Mouse (Mus musculus): ENCODE results near the gene Sap30. TPM values are rescaled to one million over a fixed set of nuclear protein-coding genes. Genes with fewer than 3 reads are reported as not detected.
"Not testable (repeated sequence)": the region's sequence is repeated elsewhere in the genome, so short reads cannot be mapped to it uniquely, and the experiment has no call there.

Gene Sap30
- 10 to 100 TPM; 11.9 to 14.4 TPM for total RNA-seq (2021)
- long read RNA-seq, experiment 1, transcript Sap30-201 (4 exons, 1,178 nt): major isoform, 13 of 15 reads
- long read RNA-seq, experiment 1, partial matches to known transcripts: 1 of 15 reads
- long read RNA-seq, experiment 1, other reads (novel, unspliced or antisense): 1 of 15 reads
- long read RNA-seq, experiment 2, transcript Sap30-201 (4 exons, 1,178 nt): major isoform, 19 of 19 reads
- long read RNA-seq, experiment 2, partial matches to known transcripts: 0 of 19 reads
- long read RNA-seq, experiment 2, other reads (novel, unspliced or antisense): 0 of 19 reads

- peak; percentile 96 to 97 for DNase-seq (ENCODE audit: low spot score in 2 of 2)
These were observed at the start of gene Sap30 for GRCm38 (mm10) chr8:57487441-57488155. Sap30 (minus strand) TSS chr8:57487860.

DNA sequence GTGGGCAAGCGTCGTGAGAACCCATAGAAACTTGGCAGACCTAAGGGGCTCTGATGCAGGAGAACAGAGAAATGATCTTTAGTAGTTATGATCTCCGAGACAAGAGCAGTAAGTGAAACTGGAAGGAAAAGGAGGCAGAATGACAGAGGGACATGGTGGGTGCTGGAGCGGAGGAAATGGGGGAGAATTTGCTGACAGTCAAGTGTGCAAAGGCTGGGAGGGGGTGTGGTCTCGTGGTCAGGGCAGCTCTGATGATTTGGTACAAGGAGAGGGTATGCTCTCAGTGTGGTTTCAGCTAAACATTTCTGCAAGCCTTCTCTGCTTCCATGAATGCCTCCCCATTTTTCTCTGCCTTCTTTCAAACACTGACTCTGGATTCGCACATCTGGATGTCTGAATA is 48.5 kb upstream of the Sap30 start:
- no peak for DNase-seq (ENCODE audit: low spot score in 2 of 2)

DNA sequence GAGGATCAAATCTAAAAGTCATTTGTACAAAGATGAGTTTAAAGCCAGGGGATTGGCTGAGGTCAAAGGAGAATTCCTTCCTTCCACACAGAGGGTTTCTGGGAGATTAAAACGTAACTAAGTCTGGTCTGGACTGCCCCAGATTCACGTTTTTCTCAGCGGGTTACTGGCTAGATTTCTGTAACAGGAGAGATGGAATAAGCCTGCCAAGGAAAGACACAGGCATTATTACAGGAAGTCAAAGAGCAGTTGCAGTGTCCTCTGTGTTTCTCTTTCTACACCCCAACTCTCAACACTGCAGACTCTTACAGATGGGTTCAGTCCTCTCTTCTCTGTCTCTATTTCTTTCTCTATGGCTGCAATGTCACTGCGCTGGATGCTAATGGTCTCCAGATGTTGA is 46.8 kb upstream of the Sap30 start:
- DNase-seq (ENCODE audit: low spot score in 2 of 2): no peak

GRCm38 (mm10) chr8:57533106-57533505 is 45.4 kb upstream of the Sap30 start:
- DNase-seq (ENCODE audit: low spot score in 2 of 2): no peak

GRCm38 (mm10) chr8:57532223-57532622 is 44.6 kb upstream of the Sap30 start:
- DNase-seq (ENCODE audit: low spot score in 2 of 2): no peak

GRCm38 (mm10) chr8:57530666-57531349 is 43.1 kb upstream of the Sap30 start:
- peak; percentile 79 to 81 for DNase-seq (ENCODE audit: low spot score in 2 of 2)

- DNase-seq (ENCODE audit: low spot score in 2 of 2): no peak
These were observed 42.6 kb upstream of the Sap30 start for GRCm38 (mm10) chr8:57530238-57530637.

DNA sequence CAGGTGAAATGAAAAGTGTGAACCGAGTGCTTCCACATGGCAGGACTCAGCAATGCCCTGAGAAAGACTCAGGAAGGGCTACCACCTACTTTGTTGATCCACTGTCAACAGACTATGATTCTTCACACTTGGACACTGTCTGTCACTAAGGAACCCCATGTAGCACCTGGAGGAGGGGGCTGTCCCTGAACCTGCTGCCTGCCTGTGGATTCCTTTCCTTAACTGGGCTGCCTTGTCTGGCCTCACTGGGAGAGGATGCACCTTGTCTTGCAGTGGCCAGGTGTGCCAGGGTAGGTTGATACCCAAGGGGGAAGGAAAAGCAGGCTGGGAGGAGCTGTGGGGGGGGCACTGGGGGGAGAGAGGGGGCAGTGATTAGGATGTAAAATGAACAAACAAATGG is 40.4 kb upstream of the Sap30 start:
- no peak for DNase-seq (ENCODE audit: low spot score in 2 of 2)

- DNase-seq (ENCODE audit: low spot score in 2 of 2): no peak
These were observed 32.6 kb upstream of the Sap30 start for GRCm38 (mm10) chr8:57520186-57520786.

DNA sequence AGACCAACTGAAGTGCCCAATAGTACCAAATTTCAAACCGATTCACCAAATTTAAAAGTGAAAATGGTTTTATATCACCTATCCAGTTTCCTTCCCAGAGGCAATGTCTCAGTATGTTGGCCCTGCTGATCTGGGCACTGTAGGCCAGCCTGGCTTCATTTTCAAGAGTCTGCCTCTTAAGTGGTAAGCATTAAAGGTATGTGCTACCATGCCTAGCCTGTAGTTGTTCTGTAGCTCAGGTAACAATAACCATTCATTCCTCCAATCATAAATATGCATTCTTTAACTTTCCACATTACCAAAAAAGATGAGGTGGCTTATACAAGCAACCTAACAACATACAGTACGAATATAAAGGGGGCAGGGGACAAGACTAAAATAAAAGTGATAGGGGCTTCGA is 30.1 kb upstream of the Sap30 start:
- DNase-seq (ENCODE audit: low spot score in 2 of 2): no peak

- not testable (repeated sequence) for DNase-seq (ENCODE audit: low spot score in 2 of 2)
These were observed 29.0 kb upstream of the Sap30 start for GRCm38 (mm10) chr8:57516685-57517084.

DNA sequence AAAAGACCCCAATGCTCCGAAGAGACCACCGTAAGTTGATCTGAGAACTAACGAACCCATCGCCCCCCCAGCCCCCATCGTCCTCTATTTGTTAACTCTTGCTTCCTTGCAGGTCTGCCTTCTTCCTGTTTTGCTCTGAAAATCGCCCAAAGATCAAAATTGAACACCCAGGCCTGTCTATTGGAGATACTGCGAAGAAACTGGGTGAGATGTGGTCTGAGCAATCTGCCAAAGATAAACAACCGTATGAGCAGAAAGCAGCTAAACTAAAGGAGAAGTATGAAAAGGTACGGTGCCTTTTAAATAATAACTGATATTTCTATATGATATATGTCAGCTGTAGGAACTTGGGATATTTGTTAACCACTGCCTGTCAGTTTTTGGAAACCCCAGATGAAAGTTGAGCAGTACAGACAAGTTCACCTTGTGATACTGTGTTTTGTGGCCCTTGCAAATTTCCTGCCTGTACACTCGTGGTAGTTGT is 25.6 kb upstream of the Sap30 start:
- not testable (repeated sequence) for DNase-seq (ENCODE audit: low spot score in 2 of 2)

DNA sequence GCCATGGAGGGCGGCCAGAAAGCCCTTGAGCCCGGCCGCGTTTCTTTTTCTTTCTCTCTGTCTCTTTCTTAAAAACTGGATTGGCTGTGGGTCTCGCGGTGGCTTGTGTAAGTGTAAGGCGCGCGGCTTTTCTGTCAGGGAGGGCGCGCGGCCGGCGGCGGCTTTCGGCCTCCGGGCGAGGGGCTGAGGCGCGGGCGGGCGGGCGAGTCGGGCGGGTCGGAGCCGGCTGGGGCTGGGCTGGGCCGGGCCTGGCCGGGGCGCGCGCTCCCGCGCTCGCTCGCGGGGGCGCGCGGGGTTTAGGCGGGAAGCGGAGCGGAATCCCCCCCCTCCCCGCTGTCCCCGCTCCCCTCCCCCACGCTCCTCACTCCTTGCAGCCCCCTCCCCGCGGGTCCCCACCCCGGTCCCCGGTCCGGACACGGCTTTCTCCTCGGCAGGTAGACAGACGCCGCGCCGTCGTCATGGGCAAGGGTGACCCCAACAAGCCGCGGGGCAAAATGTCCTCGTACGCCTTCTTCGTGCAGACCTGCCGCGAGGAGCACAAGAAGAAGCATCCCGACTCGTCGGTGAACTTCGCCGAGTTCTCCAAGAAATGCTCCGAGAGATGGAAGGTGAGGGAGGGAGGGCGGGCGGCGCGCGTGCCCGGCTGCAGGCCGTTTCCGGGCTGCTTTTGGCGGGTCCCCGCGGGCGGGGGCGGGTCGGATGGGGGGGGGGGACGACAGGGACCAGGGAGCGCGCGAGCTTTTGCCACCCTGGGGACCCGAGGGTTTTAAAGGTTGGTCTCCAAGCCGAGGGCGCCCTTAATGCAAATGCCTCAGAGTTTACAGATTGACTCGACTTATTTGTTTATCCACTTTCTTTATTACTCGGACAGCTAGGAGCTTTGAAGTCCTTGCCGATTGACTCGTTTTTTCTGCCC is 24.7 kb upstream of the Sap30 start:
- DNase-seq (ENCODE audit: low spot score in 2 of 2): peak; percentile 32 to 46

DNA sequence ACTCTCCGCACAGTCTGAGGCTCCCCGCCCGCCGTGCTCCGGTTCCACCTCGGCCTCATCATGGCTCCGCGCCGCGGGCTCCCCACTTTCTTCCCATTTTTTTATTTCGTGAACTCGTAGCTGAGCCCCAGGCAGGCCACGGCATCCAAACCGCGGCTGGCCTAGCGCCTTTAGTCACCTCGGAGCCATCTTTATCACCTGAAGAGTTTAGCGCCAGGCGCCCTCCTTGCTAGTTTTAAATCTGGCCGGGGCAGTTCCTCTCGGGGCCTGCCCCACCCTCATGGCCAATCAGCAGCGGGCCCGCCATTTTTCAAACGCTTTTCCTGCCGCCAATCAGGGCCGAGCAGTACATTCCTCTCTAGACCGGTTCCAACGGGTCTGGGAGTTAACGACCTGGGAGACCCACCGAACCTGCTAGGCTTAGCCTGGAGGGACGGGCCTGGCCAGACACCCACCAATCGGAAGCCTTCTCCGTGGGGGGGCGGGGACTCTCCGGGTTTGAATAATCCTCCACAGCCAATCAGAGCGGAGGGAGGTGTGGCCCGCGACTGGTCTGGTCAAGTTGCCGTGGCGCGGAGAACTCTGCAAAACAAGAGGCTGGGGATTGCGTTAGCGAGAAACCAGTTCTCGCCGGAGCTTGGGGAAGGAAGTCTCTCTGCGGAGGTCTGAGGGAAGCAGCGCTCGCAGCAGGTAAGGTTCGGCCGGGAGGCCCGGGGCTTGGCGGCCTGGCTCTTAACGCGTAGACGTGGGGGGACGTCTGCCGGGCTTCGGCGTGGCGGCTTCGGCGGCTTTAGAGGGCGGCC is 23.9 kb upstream of the Sap30 start, which contains the start of gene Hmgb2:
Gene Hmgb2 (plus strand): TSS at position 592 of the 803 bp plus-strand sequence.
- peak; percentile 96 to 98 for DNase-seq (ENCODE audit: low spot score in 2 of 2)

GRCm38 (mm10) chr8:57510791-57511315 is 23.2 kb upstream of the Sap30 start:
- DNase-seq (ENCODE audit: low spot score in 2 of 2): no peak

- DNase-seq (ENCODE audit: low spot score in 2 of 2): no peak
These were observed 21.0 kb upstream of the Sap30 start for GRCm38 (mm10) chr8:57508657-57509056.

DNA sequence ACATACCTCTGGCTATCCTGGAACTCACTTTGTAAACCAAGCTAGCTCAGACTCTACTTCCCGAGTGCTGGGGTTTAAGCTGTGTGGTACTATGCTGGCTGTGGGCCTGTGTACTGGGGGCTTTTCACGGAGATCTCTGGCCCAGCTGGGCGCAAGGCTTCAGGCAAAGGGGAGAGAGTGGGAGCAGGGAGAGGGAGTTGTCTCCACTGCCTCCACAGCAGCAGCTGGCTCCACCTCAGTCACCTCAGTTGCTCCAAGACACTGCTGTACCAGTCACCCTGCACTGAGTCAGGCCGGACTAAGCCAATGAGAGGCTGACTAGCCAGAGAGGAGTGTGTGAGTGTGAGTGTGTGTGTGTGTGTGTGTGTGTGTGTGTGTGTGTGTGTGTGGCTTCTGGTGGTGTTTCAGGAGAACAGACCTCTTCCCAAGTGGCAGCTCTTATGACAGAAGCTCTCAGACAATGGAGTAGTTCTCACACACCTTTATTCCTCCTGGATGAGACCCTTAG is 19.9 kb upstream of the Sap30 start:
- DNase-seq (ENCODE audit: low spot score in 2 of 2): no peak

DNA sequence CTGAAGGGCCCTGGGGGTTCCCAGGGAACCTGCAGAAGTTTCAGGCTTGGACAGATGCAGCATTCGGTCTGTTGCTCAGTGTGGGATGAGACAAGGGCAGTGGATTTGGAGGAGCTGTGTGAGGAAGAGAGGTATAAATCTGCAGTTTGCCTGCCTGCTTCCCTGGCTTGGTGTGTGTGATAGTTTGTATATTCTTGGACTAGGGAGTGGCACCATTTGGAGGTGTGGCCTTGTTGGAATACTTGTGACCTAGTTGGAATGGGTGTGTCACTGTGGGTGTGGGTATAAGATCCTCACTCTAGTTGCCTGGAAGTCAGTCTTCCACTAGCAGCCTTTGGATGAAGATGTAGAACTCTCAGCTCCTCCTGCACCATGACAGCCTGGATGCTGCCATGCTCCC is 17.8 kb upstream of the Sap30 start:
- DNase-seq (ENCODE audit: low spot score in 2 of 2): not testable (repeated sequence)

GRCm38 (mm10) chr8:57503641-57504040 is 16.0 kb upstream of the Sap30 start:
- peak; percentile 65 to 72 for DNase-seq (ENCODE audit: low spot score in 2 of 2)
